Mouse (Mus musculus) right cerebral cortex, postnatal 4 days (tissue): ENCODE results near the gene Adgrg1.

Experiments
- DNase-seq: peaks from one replicate; pipeline ENCODE4 v3.0.0-alpha.2; 2022

The Adgrg1 gene

GRCm38 (mm10) chr8:94978131-94978530 is 3.6 kb downstream of the Adgrg1 start:
- DNase-seq, result no peak

GRCm38 (mm10) chr8:94978593-94979319 is 4.2 kb downstream of the Adgrg1 start:
- no peak for DNase-seq

GRCm38 (mm10) chr8:94980176-94980575 is 5.6 kb downstream of the Adgrg1 start:
- DNase-seq, result no peak

GRCm38 (mm10) chr8:94980976-94981375 is 6.4 kb downstream of the Adgrg1 start:
- no peak for DNase-seq

- peak; percentile 48 for DNase-seq
These were observed 7.3 kb downstream of the Adgrg1 start for GRCm38 (mm10) chr8:94981848-94982247.

- DNase-seq, result no peak
These were observed 8.6 kb downstream of the Adgrg1 start for GRCm38 (mm10) chr8:94983146-94983545.

GRCm38 (mm10) chr8:94983881-94984516 is 9.4 kb downstream of the Adgrg1 start:
- DNase-seq, result peak; percentile 51

GRCm38 (mm10) chr8:94985023-94985422 is 10.5 kb downstream of the Adgrg1 start:
- no peak for DNase-seq

- peak; percentile 68 for DNase-seq
These were observed 12.1 kb downstream of the Adgrg1 start for GRCm38 (mm10) chr8:94986676-94987075.

- no peak for DNase-seq
These were observed 13.0 kb downstream of the Adgrg1 start for GRCm38 (mm10) chr8:94987553-94987952.

- no peak for DNase-seq
These were observed 14.1 kb downstream of the Adgrg1 start for GRCm38 (mm10) chr8:94988619-94989018.

GRCm38 (mm10) chr8:94989711-94990110 is 15.2 kb downstream of the Adgrg1 start:
- DNase-seq, result no peak

GRCm38 (mm10) chr8:94990598-94991453 is 16.3 kb downstream of the Adgrg1 start:
- DNase-seq, result no peak

- no peak for DNase-seq
These were observed 17.0 kb downstream of the Adgrg1 start for GRCm38 (mm10) chr8:94991454-94991994.

GRCm38 (mm10) chr8:94992010-94992409 is 17.5 kb downstream of the Adgrg1 start:
- DNase-seq, result no peak

- peak; percentile 69 for DNase-seq
These were observed 18.0 kb downstream of the Adgrg1 start for GRCm38 (mm10) chr8:94992534-94992933.

- DNase-seq, result peak; percentile 42
These were observed 18.6 kb downstream of the Adgrg1 start for GRCm38 (mm10) chr8:94992996-94993724.

GRCm38 (mm10) chr8:94994006-94994405 is 19.5 kb downstream of the Adgrg1 start:
- peak; percentile 94 for DNase-seq

GRCm38 (mm10) chr8:94994510-94994909 is 20.0 kb downstream of the Adgrg1 start:
- no peak for DNase-seq

- peak; percentile 45 for DNase-seq
These were observed 20.9 kb downstream of the Adgrg1 start for GRCm38 (mm10) chr8:94995336-94995893.

- no peak for DNase-seq
These were observed 21.5 kb downstream of the Adgrg1 start for GRCm38 (mm10) chr8:94996037-94996436.
